Mouse (Mus musculus): ENCODE data around the gene Kcnc4. TPM values are rescaled to one million over a fixed set of nuclear protein-coding genes. Genes with fewer than 3 reads are reported as not detected.

The Kcnc4 gene
- polyA plus RNA-seq, 1 experiment from 2014 or later: 0.31 TPM

DNA sequence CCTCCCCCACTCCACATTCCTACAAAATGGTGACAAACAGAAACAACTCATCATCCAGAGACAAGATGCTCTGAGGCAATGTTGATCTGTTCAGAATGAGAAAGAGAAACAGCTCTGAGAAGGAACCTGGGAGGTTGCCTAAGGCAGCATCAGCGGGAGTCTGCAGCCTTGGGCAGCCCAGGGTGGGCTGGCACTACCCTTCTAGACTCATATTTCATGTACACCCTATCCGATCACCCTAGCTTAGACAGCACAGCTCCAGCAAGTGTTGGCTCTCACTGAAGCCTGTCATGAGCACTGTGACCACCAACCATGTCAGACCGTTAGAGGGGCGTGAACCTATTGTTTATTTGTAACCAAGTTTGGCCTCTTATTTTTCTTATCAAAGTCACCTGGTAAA is 5.1 kb downstream of the Kcnc4 start:
- no peaks in the 10 kb centered on the region for H3K36me3 ChIP-seq
- H3K27me3 ChIP-seq: peaks cover 69% of the 10 kb centered on the region
- no peak for ATAC-seq (replicated peaks; ENCODE audit: low FRiP score)
- WGBS: 49% methylated on average over 4 of the region's 4 CpGs
- H3K4me1 ChIP-seq: peaks cover 17% of the 10 kb centered on the region
- no peak overlapping the region for H3K4me2 ChIP-seq
- H3K27ac ChIP-seq: no peak overlapping the region
- H3K9ac ChIP-seq: no peak overlapping the region
- no peaks in the 10 kb centered on the region for H3K9me3 ChIP-seq (replicated peaks)
- no peak overlapping the region for H3K4me3 ChIP-seq (replicated peaks)

DNA sequence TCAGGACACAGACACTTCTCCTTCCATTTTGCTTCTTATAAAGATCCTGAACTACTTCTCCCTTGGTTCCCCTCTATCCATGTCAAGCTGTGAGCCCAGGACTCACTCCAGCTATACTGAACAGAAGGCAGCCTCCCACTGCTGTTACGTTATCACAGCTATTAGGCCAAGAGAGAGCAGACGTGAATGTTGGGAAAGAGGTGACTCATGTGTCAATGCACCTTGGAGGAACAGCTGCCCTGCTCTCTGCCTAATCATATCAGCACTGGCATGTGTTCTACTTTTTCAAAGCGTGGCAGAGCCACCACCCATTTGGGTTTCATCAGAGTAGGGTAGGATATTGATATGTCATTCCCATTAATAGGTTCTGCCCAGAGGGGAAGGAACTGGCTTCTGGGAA is 12.5 kb downstream of the Kcnc4 start:
- peaks cover 10% of the 10 kb centered on the region for H3K4me1 ChIP-seq
- H3K9me3 ChIP-seq (replicated peaks): no peaks in the 10 kb centered on the region
- WGBS: 71% methylated on average over 3 of the region's 3 CpGs
- no peak overlapping the region for H3K27ac ChIP-seq
- no peaks in the 10 kb centered on the region for H3K36me3 ChIP-seq
- no peak overlapping the region for H3K4me2 ChIP-seq
- no peak for ATAC-seq (replicated peaks; ENCODE audit: low FRiP score)
- H3K27me3 ChIP-seq: peaks cover 25% of the 10 kb centered on the region
- H3K4me3 ChIP-seq (replicated peaks): no peak overlapping the region
- H3K9ac ChIP-seq: no peak overlapping the region

DNA sequence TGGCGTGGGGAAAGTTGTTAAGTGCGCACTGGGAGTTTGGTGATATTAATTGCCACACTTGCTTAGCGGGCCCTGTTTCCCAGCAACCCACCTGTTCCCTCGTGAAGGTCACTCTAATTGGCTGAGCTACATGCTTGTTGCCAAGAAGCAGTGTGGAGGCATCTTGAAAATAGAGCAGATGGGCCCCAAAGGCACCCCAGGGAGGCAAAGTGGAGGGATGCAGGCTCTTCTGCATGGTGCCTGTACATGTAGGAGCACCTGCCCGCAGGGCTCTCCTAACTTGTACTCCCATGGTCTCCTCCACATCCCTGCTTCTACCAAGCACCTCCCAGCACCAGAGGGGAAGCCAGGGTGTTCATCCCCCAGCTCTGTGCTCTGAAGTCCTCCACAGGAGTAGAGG is 15.5 kb downstream of the Kcnc4 start:
- peaks cover 25% of the 10 kb centered on the region for H3K27me3 ChIP-seq
- H3K9me3 ChIP-seq (replicated peaks): no peaks in the 10 kb centered on the region
- 0 out of 2 replicates have a peak, but pooled peaks cover 2% of the 10 kb centered on the region for H3K4me1 ChIP-seq
- H3K4me3 ChIP-seq (replicated peaks): no peak overlapping the region
- ATAC-seq (replicated peaks; ENCODE audit: low FRiP score): no peak
- no peak overlapping the region for H3K9ac ChIP-seq
- no peak overlapping the region for H3K27ac ChIP-seq
- no peak overlapping the region for H3K4me2 ChIP-seq
- no peaks in the 10 kb centered on the region for H3K36me3 ChIP-seq
- 81% methylated on average over 5 of the region's 5 CpGs for WGBS

DNA sequence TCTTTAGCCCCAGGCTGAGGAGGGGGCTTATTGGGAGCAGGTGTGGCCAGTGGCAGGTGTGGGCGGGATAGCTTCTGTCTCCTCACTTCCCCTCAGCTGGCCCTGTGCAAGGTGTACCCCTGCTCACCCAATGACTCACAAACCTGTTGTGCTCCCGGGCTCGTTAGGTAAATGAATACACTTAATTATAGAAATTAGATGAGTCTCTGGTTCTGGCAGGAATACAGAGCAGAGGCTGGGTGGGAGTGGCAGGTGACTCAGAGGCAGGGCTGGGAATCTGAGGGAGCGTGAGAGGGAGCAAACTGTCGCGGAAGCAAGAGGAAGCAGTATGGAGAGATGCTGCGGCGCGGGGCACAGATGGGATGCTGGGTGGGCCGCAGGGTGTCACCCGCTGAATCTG is 17.2 kb downstream of the Kcnc4 start:
- H3K4me3 ChIP-seq (replicated peaks): no peak overlapping the region
- no peak overlapping the region for H3K4me2 ChIP-seq
- H3K4me1 ChIP-seq: 0 out of 2 replicates have a peak, but pooled peaks cover under 1% of the 10 kb centered on the region
- H3K36me3 ChIP-seq: no peaks in the 10 kb centered on the region
- no peak overlapping the region for H3K9ac ChIP-seq
- H3K27ac ChIP-seq: no peak overlapping the region
- 0 out of 2 replicates have a peak, but pooled peaks have one; percentile 19 for ATAC-seq (replicated peaks; ENCODE audit: low FRiP score)
- H3K27me3 ChIP-seq: peaks cover 25% of the 10 kb centered on the region
- H3K9me3 ChIP-seq (replicated peaks): no peaks in the 10 kb centered on the region
- 83% methylated on average over 11 of the region's 11 CpGs for WGBS

DNA sequence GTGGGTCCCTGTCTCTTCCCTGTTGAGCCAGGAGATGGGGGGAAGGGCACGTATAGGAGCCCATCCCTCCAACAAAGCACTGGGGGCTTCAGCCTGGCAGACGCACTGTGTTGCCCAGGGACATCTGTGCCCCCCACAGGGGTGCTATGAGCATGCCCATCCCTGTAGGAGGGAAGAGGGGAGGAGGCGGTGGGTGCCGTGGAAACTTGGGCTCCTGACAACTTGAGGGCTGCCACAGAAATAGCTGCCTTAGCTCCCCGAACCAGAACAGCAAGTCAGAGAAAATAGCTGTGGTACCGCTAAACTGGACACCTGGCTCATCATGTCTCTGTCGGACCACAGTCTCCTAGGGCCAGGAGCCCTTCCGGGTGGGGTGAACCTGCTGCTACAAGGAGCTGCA is 18.0 kb downstream of the Kcnc4 start:
- H3K27ac ChIP-seq: no peak overlapping the region
- H3K27me3 ChIP-seq: peaks cover 21% of the 10 kb centered on the region
- no peaks in the 10 kb centered on the region for H3K4me1 ChIP-seq
- H3K4me3 ChIP-seq (replicated peaks): no peak overlapping the region
- no peaks in the 10 kb centered on the region for H3K9me3 ChIP-seq (replicated peaks)
- 84% methylated on average over 8 of the region's 8 CpGs for WGBS
- no peak overlapping the region for H3K4me2 ChIP-seq
- no peak for ATAC-seq (replicated peaks; ENCODE audit: low FRiP score)
- no peaks in the 10 kb centered on the region for H3K36me3 ChIP-seq
- no peak overlapping the region for H3K9ac ChIP-seq

DNA sequence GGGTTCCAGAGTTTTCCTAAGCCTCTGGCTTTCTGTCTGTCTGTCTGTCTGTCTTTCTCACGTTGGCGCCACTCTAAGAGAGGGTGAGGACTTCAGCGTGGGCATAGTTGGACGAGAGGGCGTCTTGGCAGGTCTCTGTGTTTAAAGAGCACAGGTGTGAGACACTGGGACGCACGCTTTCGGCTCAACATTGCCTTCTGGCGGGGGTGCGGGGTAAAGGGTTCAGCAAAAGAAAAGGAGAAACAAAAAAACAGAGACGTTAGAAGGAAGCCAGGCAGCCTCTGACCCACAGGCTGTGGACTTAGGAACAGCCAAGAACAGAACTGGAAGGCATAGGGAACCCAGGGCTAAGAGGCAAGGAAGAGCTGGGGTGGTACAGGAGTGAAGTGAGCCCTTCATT is 20.1 kb downstream of the Kcnc4 start:
- Histone ChIP-seq H3K27ac (no peak overlapping the region), H3K4me3 (replicated peaks) (no peak overlapping the region), H3K36me3 (no peaks in the 10 kb centered on the region), H3K27me3 (peaks cover 10% of the 10 kb centered on the region; the same call in 1 of the 2 replicates), H3K9me3 (replicated peaks) (no peaks in the 10 kb centered on the region), H3K9ac (no peak overlapping the region), H3K4me1 (no peaks in the 10 kb centered on the region), H3K4me2 (no peak overlapping the region)
- WGBS: 91% methylated on average over 11 of the region's 11 CpGs
- no peak for ATAC-seq (replicated peaks; ENCODE audit: low FRiP score)

DNA sequence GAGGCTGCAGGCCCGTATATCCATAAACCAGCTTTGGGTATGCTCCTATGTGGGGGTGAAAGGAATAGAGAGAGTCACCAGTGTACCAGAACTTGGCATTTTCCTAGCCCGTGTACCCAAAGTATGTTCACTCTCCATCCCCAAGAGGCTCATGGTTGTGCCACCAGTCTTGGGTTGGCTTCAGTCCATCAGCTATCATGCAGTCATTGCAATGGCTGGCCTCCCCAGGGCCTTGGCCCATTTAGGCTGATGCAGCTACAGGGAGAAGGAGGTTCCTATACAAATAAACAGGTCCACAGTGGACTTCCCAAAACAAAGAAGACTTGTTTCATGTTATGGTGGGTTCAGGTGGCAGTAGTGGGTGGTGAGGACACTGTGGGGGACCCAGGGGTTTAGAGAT is 21.7 kb downstream of the Kcnc4 start:
- no peaks in the 10 kb centered on the region for H3K4me1 ChIP-seq
- H3K27ac ChIP-seq: no peak overlapping the region
- no peaks in the 10 kb centered on the region for H3K9me3 ChIP-seq (replicated peaks)
- WGBS: 79% methylated on average over 2 of the region's 2 CpGs
- no peak overlapping the region for H3K4me3 ChIP-seq (replicated peaks)
- no peak overlapping the region for H3K4me2 ChIP-seq
- H3K27me3 ChIP-seq: no peaks in the 10 kb centered on the region
- H3K9ac ChIP-seq: no peak overlapping the region
- no peak for ATAC-seq (replicated peaks; ENCODE audit: low FRiP score)
- no peaks in the 10 kb centered on the region for H3K36me3 ChIP-seq

DNA sequence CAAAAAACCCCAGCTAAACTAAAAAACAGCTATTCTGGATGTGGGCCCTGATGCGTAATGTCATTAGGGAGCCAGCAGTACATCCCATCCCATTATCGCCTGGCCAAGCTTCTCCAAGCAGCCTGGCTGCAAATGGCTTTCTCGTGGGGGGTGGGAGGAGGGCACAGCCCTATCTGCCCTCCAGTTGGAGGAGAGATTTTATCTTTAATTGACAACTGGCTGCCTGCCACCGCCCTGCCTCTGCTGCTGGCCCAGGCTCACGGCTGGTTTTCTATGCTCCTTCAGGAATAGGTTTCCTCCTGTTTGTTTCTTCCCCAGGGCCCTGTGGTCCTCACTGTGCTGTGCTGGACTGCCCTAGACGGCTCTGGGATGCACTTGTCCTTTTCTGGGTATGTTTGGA is 22.9 kb downstream of the Kcnc4 start:
- Histone ChIP-seq H3K4me1 (no peaks in the 10 kb centered on the region), H3K27ac (no peak overlapping the region), H3K4me3 (replicated peaks) (no peak overlapping the region), H3K9ac (no peak overlapping the region), H3K4me2 (no peak overlapping the region), H3K9me3 (replicated peaks) (no peaks in the 10 kb centered on the region), H3K27me3 (no peaks in the 10 kb centered on the region), H3K36me3 (no peaks in the 10 kb centered on the region)
- WGBS: 56% methylated on average over 6 of the region's 6 CpGs
- no peak for ATAC-seq (replicated peaks; ENCODE audit: low FRiP score)

DNA sequence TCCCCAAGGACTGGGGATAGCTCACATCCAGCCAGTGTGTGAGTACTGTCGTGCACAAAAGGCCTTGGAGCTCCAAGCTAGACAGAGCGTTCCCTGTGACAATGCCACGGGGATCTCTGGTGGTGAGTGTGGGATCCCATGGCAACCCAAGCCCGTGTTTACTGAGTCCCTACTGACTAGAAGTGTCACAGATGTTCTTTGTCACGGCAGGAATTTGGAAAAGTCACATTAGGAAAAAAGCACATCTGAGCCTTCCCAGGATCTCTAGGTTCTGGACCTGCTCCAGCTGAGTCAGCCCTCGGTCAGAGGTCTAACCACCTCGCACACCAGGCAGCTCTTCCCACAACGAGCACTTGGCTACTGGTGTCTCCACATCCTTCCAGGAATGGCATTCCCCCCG is 25.7 kb downstream of the Kcnc4 start:
- H3K4me3 ChIP-seq (replicated peaks): no peak overlapping the region
- H3K27ac ChIP-seq: no peak overlapping the region
- no peak overlapping the region for H3K4me2 ChIP-seq
- ATAC-seq (replicated peaks; ENCODE audit: low FRiP score): no peak
- H3K9me3 ChIP-seq (replicated peaks): no peaks in the 10 kb centered on the region
- no peaks in the 10 kb centered on the region for H3K27me3 ChIP-seq
- no peaks in the 10 kb centered on the region for H3K36me3 ChIP-seq
- no peaks in the 10 kb centered on the region for H3K4me1 ChIP-seq
- WGBS: 62% methylated on average over 9 of the region's 9 CpGs
- H3K9ac ChIP-seq: no peak overlapping the region

DNA sequence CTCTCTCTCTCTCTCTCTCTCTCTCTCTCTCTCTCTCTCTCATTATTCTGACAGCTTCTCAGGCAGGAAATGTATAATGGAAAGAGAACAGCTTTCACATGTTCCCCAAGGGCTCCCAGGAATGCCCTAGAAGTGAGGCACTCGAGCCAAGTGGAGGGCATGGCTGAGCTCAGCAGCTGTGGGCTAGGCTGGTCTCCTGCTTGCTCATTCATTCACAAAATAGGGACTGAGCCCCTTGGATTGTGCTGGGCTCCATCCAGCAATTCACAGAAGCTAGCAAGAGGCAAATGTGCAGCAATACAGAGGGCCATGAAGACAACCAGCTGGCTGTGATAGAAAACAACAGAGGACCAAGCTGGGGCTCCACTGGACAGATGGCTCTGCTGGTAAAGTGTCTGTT is 28.1 kb downstream of the Kcnc4 start:
- 21% methylated on average over 1 of the region's 1 CpGs for WGBS
- Histone ChIP-seq H3K4me3 (replicated peaks) (no peak overlapping the region), H3K36me3 (no peaks in the 10 kb centered on the region), H3K9ac (no peak overlapping the region), H3K4me1 (no peaks in the 10 kb centered on the region), H3K9me3 (replicated peaks) (no peaks in the 10 kb centered on the region), H3K27me3 (no peaks in the 10 kb centered on the region), H3K27ac (no peak overlapping the region), H3K4me2 (no peak overlapping the region)
- ATAC-seq (replicated peaks; ENCODE audit: low FRiP score): no peak

DNA sequence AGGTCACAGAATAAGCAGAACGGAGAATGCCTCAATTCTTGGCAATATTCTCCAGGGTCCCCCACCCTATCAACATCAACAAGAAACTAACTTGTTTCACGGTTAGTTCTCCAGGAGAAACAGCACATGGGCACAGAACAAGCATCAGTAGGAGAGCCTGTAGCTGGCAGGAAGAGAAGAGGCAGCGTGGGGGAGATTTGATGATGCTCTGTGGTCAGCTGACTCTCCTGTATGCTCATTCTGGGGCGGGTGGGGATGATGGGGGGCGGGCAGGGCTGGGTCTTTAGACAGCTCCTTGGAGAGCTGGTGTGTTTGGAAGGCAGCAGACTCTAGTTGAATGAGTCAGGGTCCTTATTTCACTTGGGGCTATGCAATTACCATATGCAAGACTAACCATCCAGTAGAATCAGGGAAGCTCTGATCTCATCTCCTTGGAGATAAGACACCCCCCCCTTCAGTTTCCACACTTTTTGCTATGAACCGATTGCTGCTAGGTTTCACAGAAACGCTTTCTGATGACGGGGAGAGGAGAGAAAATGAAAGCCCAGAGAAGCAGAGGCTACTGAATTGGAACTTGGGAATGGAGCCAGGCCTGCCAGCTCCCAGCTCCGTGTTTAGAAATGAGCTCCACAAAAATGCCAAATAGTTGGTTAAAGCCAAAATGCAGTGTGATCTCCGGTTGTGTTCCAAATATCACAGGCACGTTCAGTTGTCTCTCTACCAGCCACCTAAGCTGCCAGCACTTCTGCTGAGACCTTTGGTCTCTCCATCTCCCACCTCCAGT is 34.9 kb downstream of the Kcnc4 start:
- H3K27ac ChIP-seq: no peak overlapping the region
- no peaks in the 10 kb centered on the region for H3K27me3 ChIP-seq
- H3K9ac ChIP-seq: no peak overlapping the region
- no peaks in the 10 kb centered on the region for H3K4me1 ChIP-seq
- WGBS: 73% methylated on average over 11 of the region's 11 CpGs
- no peaks in the 10 kb centered on the region for H3K9me3 ChIP-seq (replicated peaks)
- no peak overlapping the region for H3K4me2 ChIP-seq
- no peak for ATAC-seq (replicated peaks; ENCODE audit: low FRiP score)
- no peaks in the 10 kb centered on the region for H3K36me3 ChIP-seq
- no peak overlapping the region for H3K4me3 ChIP-seq (replicated peaks)

DNA sequence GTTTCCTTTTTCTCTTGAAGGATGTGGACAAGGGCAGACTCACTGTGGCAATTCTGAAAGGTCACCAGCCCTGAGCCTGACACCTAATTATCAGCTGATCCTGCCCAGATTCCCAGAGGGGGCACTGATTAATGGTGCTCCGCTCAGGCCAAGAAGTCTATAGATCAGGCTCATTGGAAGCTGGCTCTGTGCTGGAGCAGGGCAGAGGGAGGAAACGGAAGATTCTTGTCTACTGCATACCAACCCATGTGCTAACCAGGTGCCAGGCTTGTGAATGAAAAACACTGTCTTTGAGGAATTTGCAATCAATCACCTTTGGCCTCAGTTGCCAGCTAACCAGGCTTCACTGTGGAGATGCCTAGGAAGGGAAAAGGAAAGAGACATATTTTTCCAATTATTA is 39.2 kb downstream of the Kcnc4 start:
- H3K4me3 ChIP-seq (replicated peaks): no peak overlapping the region
- no peak overlapping the region for H3K27ac ChIP-seq
- no peaks in the 10 kb centered on the region for H3K9me3 ChIP-seq (replicated peaks)
- no peaks in the 10 kb centered on the region for H3K36me3 ChIP-seq
- H3K27me3 ChIP-seq: no peaks in the 10 kb centered on the region
- no peak for ATAC-seq (replicated peaks; ENCODE audit: low FRiP score)
- no peaks in the 10 kb centered on the region for H3K4me1 ChIP-seq
- no peak overlapping the region for H3K4me2 ChIP-seq
- no peak overlapping the region for H3K9ac ChIP-seq
- 61% methylated on average over 2 of the region's 2 CpGs for WGBS

DNA sequence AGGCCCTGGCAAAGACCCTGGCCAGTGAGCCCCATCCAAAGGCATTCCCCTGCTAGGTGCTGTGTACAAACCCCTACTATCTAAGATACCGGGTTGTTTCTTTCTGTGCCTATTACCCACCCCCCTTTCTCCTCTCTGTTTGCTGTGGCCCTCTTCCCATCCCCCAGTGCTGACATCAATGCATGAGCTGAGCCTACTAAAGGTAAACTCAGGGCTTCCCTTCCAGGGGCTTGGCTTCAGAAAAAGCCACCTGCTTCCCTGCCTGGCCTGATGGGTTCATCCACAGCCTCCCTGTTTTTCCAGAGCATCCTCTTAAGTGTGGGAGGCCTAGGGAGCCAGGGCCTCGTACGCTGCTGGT is 42.1 kb downstream of the Kcnc4 start:
- Histone ChIP-seq H3K9me3 (replicated peaks) (no peaks in the 10 kb centered on the region), H3K27me3 (no peaks in the 10 kb centered on the region), H3K4me1 (no peaks in the 10 kb centered on the region), H3K36me3 (no peaks in the 10 kb centered on the region), H3K9ac (no peak overlapping the region), H3K4me2 (no peak overlapping the region), H3K27ac (no peak overlapping the region), H3K4me3 (replicated peaks) (no peak overlapping the region)
- 76% methylated on average over 3 of the region's 3 CpGs for WGBS
- no peak for ATAC-seq (replicated peaks; ENCODE audit: low FRiP score)

Data from kidney, embryonic 15.5 days (tissue).